Mouse (Mus musculus): ENCODE results near the gene Cdh22.

DNA sequence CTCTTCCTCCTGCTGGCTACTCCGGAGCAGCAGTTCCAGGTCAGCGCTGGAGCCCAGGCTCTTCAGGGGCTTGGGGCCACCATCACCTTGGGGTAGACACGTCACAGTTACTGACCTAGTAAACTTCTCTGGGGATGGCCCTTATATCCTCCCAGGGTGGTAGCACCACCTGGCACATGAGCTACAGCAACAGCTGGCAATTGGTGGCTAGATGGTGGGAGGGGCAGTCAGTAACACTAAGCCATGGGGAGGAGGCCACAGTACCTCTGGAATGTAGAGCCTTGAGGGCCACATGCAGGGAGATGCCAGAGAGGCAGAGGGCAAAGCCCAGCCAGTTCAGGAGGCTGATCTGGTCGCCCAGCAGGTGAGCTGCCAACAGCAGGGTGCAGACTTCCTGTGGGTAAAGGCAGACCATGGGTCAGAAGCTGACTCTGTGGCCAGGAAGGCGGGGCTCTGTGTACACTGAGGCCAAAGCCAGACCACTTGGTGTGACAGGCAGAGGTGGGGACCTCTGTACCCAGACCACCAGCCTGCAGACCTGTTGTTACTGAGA is 42.6 kb upstream of the Cdh22 start:
- no peak for TF ChIP-seq EP300 (IDR thresholded peaks at IDR 0.05; ENCODE audit: low read depth)
- TF ChIP-seq CTCF (IDR thresholded peaks at IDR 0.05; ENCODE audit: low read depth), result no peak
